Mouse (Mus musculus) left cerebral cortex, postnatal 10 days (tissue): ENCODE measurements at regions not wholly inside any gene's neighbourhood (a gene's known extent, or its start where the extent isn't known, plus 50 kb on each side); places are given as distances from the start of the nearest gene placed in this dataset.
"Not testable (repeated sequence)": the region's sequence is repeated elsewhere in the genome, so short reads cannot be mapped to it uniquely, and the experiment has no call there.

Experiments used
- DNase-seq, 2 experiments: peaks; one replicate each; pipeline ENCODE4 v3.0.0; 2021 to 2022; ENCODE audit warnings: low spot score in 2 of 2, mixed read lengths in 1 of 2; ENCODE audit errors: extremely low spot score in 1 of 2
- intact Hi-C: fragments of 180-260 bp; cut with DNase I; formaldehyde crosslinking; loops from one replicate; pipeline ENCODE4 v1.15.1; 2025

- intact Hi-C loops: no loop called here
- no peak for DNase-seq
Measured at GRCm38 (mm10) chr17:48646626-48647195, 192.0 kb downstream of the Unc5cl start.

- no peak for DNase-seq
Measured at GRCm38 (mm10) chr17:48647431-48647830, 192.7 kb downstream of the Unc5cl start.

GRCm38 (mm10) chr17:48650556-48650955, 195.9 kb downstream of the Unc5cl start:
- intact Hi-C loops: no loop called here
- DNase-seq: no peak

More at GRCm38 (mm10) chr17:48647431-48647830, 192.7 kb downstream of the Unc5cl start:
- intact Hi-C loops: no loop called here

GRCm38 (mm10) chr17:48672749-48673148, 218.0 kb downstream of the Unc5cl start:
- intact Hi-C loops: no loop called here
- DNase-seq: no peak

GRCm38 (mm10) chr17:48678216-48678832, 223.6 kb downstream of the Unc5cl start:
- no peak for DNase-seq
- intact Hi-C loops: no loop called here

- intact Hi-C loops: no loop called here
- DNase-seq: no peak
Measured at GRCm38 (mm10) chr17:48680331-48680730, 225.6 kb downstream of the Unc5cl start.

GRCm38 (mm10) chr17:48688944-48689343, 234.2 kb downstream of the Unc5cl start:
- intact Hi-C loops: no loop called here
- DNase-seq: peak; percentile 6 to 27

GRCm38 (mm10) chr17:48698456-48698855, 233.7 kb upstream of the Lrfn2 start:
- intact Hi-C loops: no loop called here
- DNase-seq: no peak

GRCm38 (mm10) chr17:48700591-48700990, 231.6 kb upstream of the Lrfn2 start:
- no peak for DNase-seq
- intact Hi-C loops: no loop called here

- intact Hi-C loops: no loop called here
- DNase-seq: no peak
Measured at GRCm38 (mm10) chr17:48720506-48720905, 211.7 kb upstream of the Lrfn2 start.

- DNase-seq: no peak
- intact Hi-C loops: no loop called here
Measured at GRCm38 (mm10) chr17:48723286-48723685, 208.9 kb upstream of the Lrfn2 start.

- intact Hi-C loops: no loop called here
Measured at GRCm38 (mm10) chr17:48724513-48725112, 207.6 kb upstream of the Lrfn2 start.

GRCm38 (mm10) chr17:48726460-48726859, 205.7 kb upstream of the Lrfn2 start:
- intact Hi-C loops: no loop called here
- no peak for DNase-seq

More at GRCm38 (mm10) chr17:48724513-48725112, 207.6 kb upstream of the Lrfn2 start:
- DNase-seq: no peak

GRCm38 (mm10) chr17:48733801-48734200, 198.4 kb upstream of the Lrfn2 start:
- intact Hi-C loops: no loop called here
- DNase-seq: no peak

- DNase-seq, intact Hi-C loops: not testable (repeated sequence)
Measured at GRCm38 (mm10) chr17:48737181-48737580, 195.0 kb upstream of the Lrfn2 start.

GRCm38 (mm10) chr17:48738708-48739107, 193.5 kb upstream of the Lrfn2 start:
- no peak for DNase-seq
- intact Hi-C loops: no loop called here

GRCm38 (mm10) chr17:48742769-48743405, 189.3 kb upstream of the Lrfn2 start:
- intact Hi-C loops: no loop called here
- DNase-seq: no peak

GRCm38 (mm10) chr17:48770099-48770498, 162.1 kb upstream of the Lrfn2 start:
- DNase-seq: no peak
- intact Hi-C loops: no loop called here

GRCm38 (mm10) chr17:48771721-48772320, 160.4 kb upstream of the Lrfn2 start:
- peak in 1 of 2 experiments; percentile 37 for DNase-seq
- intact Hi-C loops: no loop called here
